ENCODE assay signal across 26 mouse cellular contexts in genomic region chr11:78801094-78801493, GRCm38 (mm10). TPM values are rescaled to one million over a fixed set of nuclear protein-coding genes. Genes with fewer than 3 reads are reported as not detected.
DNase-seq lines count a peak whose midpoint lies in the region; ATAC-seq and TF ChIP-seq lines count a peak whose summit lies in the region.
"Had no signal": no experiment of that assay in that cellular context is flagged by ENCODE, and none has a peak within 500 bp of the region (broad histone marks: within the 10 kb centered on the region; RNA-seq: fewer than 3 reads in every experiment).

No protein-coding gene starts in this region.

- ATAC-seq in liver, embryonic 11.5 days (replicated peaks; ENCODE audit: low FRiP score) = peak; percentile 88
- peak; percentile 86 for ATAC-seq in liver, embryonic 12.5 days
- ATAC-seq in liver, embryonic 16.5 days (ENCODE audit: low read depth) = peak; percentile 80
- ATAC-seq: activated CD4-positive, CD25-positive, alpha-beta regulatory T cell, adult 4 months; CD4-positive, CD25-positive, alpha-beta regulatory T cell, adult 4 months; forebrain, embryonic 14.5 days; hindbrain, embryonic 16.5 days had no signal

- peak overlapping the region; percentile 66 for H3K27ac ChIP-seq in liver, embryonic 11.5 days (ENCODE audit: low read depth, low read length)
- peak overlapping the region; percentile 66 for H3K27ac ChIP-seq in liver, embryonic 12.5 days
- H3K27ac ChIP-seq in liver, embryonic 16.5 days (ENCODE audit: low read length) = peak overlapping the region; percentile 50
- H3K27ac ChIP-seq in kidney, adult 2 months (ENCODE audit: insufficient read depth, low read depth, low read length) = no peak overlapping the region
- H3K27ac ChIP-seq: embryonic facial prominence, embryonic 13.5 days; forebrain, embryonic 10.5 days; heart, embryonic 10.5 days; hindbrain, embryonic 12.5 days had no signal

- H3K9ac ChIP-seq in liver, embryonic 11.5 days (ENCODE audit: low read depth, low read length) = no peak overlapping the region
- no peak overlapping the region for H3K9ac ChIP-seq in liver, embryonic 12.5 days
- H3K9ac ChIP-seq in liver, embryonic 16.5 days (ENCODE audit: low read depth, low read length) = no peak overlapping the region
- H3K9ac ChIP-seq: embryonic facial prominence, embryonic 13.5 days; hindbrain, embryonic 12.5 days had no signal

- H3K27me3 ChIP-seq in liver, embryonic 11.5 days (replicated peaks; ENCODE audit: control insufficient read depth, insufficient read depth, low read length) = no peaks in the 10 kb centered on the region
- no peaks in the 10 kb centered on the region for H3K27me3 ChIP-seq in liver, embryonic 12.5 days (replicated peaks)
- H3K27me3 ChIP-seq in liver, embryonic 16.5 days (ENCODE audit: control insufficient read depth, insufficient read depth, low read depth, low read length) = no peaks in the 10 kb centered on the region
- no peaks in the 10 kb centered on the region for H3K27me3 ChIP-seq in kidney, adult 2 months (replicated peaks; ENCODE audit: control insufficient read depth, insufficient read depth, low read length)
- H3K27me3 ChIP-seq: embryonic facial prominence, embryonic 13.5 days; hindbrain, embryonic 12.5 days had no signal

- no peaks in the 10 kb centered on the region for H3K9me3 ChIP-seq in liver, embryonic 11.5 days (ENCODE audit: control insufficient read depth, low read length)
- no peaks in the 10 kb centered on the region for H3K9me3 ChIP-seq in liver, embryonic 12.5 days (replicated peaks)
- H3K9me3 ChIP-seq in liver, embryonic 16.5 days (replicated peaks; ENCODE audit: control insufficient read depth, low read length) = no peaks in the 10 kb centered on the region
- H3K9me3 ChIP-seq: embryonic facial prominence, embryonic 13.5 days; forebrain, embryonic 10.5 days; G1E; heart, embryonic 10.5 days; hindbrain, embryonic 12.5 days had no signal

- peak overlapping the region; percentile 29 for H3K4me2 ChIP-seq in liver, embryonic 11.5 days
- H3K4me2 ChIP-seq in liver, embryonic 12.5 days = peak overlapping the region; percentile 31
- H3K4me2 ChIP-seq in liver, embryonic 16.5 days (ENCODE audit: low read depth, low read length) = no peak overlapping the region
- H3K4me2 ChIP-seq: embryonic facial prominence, embryonic 13.5 days; hindbrain, embryonic 12.5 days had no signal

- no peak overlapping the region for H3K4me3 ChIP-seq in liver, embryonic 11.5 days (ENCODE audit: low read depth, low read length)
- no peak overlapping the region for H3K4me3 ChIP-seq in liver, embryonic 12.5 days
- no peak overlapping the region for H3K4me3 ChIP-seq in liver, embryonic 16.5 days (ENCODE audit: low read depth, low read length)
- no peak overlapping the region for H3K4me3 ChIP-seq in kidney, adult 2 months (ENCODE audit: insufficient read depth, low read depth, low read length)
- no peak overlapping the region for H3K4me3 ChIP-seq in lung, adult 2 months (replicated peaks; ENCODE audit: extremely low read depth, low read depth, low read length)
- H3K4me3 ChIP-seq: embryonic facial prominence, embryonic 13.5 days; forebrain, embryonic 10.5 days; heart, embryonic 10.5 days; hindbrain, embryonic 12.5 days had no signal

- no peak for DNase-seq in liver, embryonic 11.5 days (ENCODE audit: low spot score)
- no peak for DNase-seq in liver
- DNase-seq in kidney, adult 2 months = no peak
- no peak for DNase-seq in lung, postnatal 25 days (ENCODE audit: low spot score)
- no peak for DNase-seq in kidney, adult 9 months
- no peak for DNase-seq in lung, adult 2 months
- DNase-seq: adrenal gland, postnatal 14 days; B cell, adult 2 months; cerebellum, adult 11-12 months; cerebellum, adult 9-10 months; cerebellum, postnatal 36 days; gastrocnemius, postnatal 10 days; heart, adult 18-20 months; heart, postnatal 10 days; heart, postnatal 4 days had no signal

- TF ChIP-seq POLR2A in kidney, adult 2 months (IDR thresholded peaks at IDR 0.05; ENCODE audit: low read depth, low read length) = no peak
- TF ChIP-seq POLR2A in lung, adult 2 months (IDR thresholded peaks at IDR 0.05; ENCODE audit: borderline replicate concordance, extremely low read depth, low read depth, low read length) = no peak

- no peak for TF ChIP-seq CTCF in kidney, adult 2 months (conservative IDR thresholded peaks at IDR 0.05; ENCODE audit: insufficient read depth, insufficient read length, low read depth, low read length)
- no peak for TF ChIP-seq CTCF in lung, adult 2 months (IDR thresholded peaks at IDR 0.05; ENCODE audit: insufficient read depth, low read length)

- no peaks in the 10 kb centered on the region for H3K36me3 ChIP-seq in liver, embryonic 11.5 days (ENCODE audit: control insufficient read depth, insufficient read depth, low read length)
- no peaks in the 10 kb centered on the region for H3K36me3 ChIP-seq in liver, embryonic 12.5 days
- H3K36me3 ChIP-seq in liver, embryonic 16.5 days (ENCODE audit: control insufficient read depth, insufficient read depth) = no peaks in the 10 kb centered on the region
- no peaks in the 10 kb centered on the region for H3K36me3 ChIP-seq in kidney, adult 2 months (ENCODE audit: control insufficient read depth, insufficient read depth, low read length)
- H3K36me3 ChIP-seq: embryonic facial prominence, embryonic 13.5 days; forebrain, embryonic 10.5 days; G1E; heart, embryonic 10.5 days; hindbrain, embryonic 12.5 days had no signal

- 59% methylated on average over 4 of the region's 4 CpGs for WGBS in liver, embryonic 11.5 days
- 45% methylated on average over 4 of the region's 4 CpGs for WGBS in liver, embryonic 12.5 days (ENCODE audit: insufficient replicate concordance)
- WGBS in liver, embryonic 16.5 days (ENCODE audit: insufficient replicate concordance) = 40% methylated on average over 4 of the region's 4 CpGs
- 93% methylated on average over 4 of the region's 4 CpGs for WGBS in kidney, adult 2 months
- 89% methylated on average over 4 of the region's 4 CpGs for WGBS in lung, adult 2 months

- H3K4me1 ChIP-seq in liver, embryonic 11.5 days (replicated peaks; ENCODE audit: control insufficient read depth, insufficient read depth, low read length) = peaks cover 24% of the 10 kb centered on the region
- H3K4me1 ChIP-seq in liver, embryonic 12.5 days = peaks cover 49% of the 10 kb centered on the region
- peaks cover 13% of the 10 kb centered on the region for H3K4me1 ChIP-seq in liver, embryonic 16.5 days (ENCODE audit: control insufficient read depth, low read depth, low read length)
- no peaks in the 10 kb centered on the region for H3K4me1 ChIP-seq in kidney, adult 2 months (ENCODE audit: control insufficient read depth, insufficient read depth, low read length)
- 0 out of 2 replicates have a peak, but pooled peaks cover 3% of the 10 kb centered on the region for H3K4me1 ChIP-seq in lung, adult 2 months (ENCODE audit: control insufficient read depth, insufficient read depth, low read length)

RNA-seq across cellular contexts. Expression of gene Lyrm9, which starts 25.3 kb away (rescaled TPM):
- polyA plus RNA-seq in liver, embryonic 11.5 days (2014; fragmentation: Nextera tagmentation; extraction: Ambion mirVana) = 28.7 and 31.0 TPM in 2 replicates
- 22.5 and 28.1 TPM in 2 replicates for polyA plus RNA-seq in liver, embryonic 12.5 days (2016; fragmentation: Nextera tagmentation; extraction: Ambion mirVana)
- polyA plus RNA-seq in liver, embryonic 16.5 days (2015; fragmentation: Nextera tagmentation; extraction: Ambion mirVana) = 11.8 and 13.5 TPM in 2 replicates
- 22.4 and 24.9 TPM in 2 replicates for polyA plus RNA-seq in kidney, adult 2 months (2012; rRNA removed)
- polyA plus RNA-seq in lung, adult 2 months (2012; rRNA removed) = 7.6 and 15.3 TPM in 2 replicates

RNA-seq across cellular contexts. Expression of gene Ccnq, which starts 49.6 kb away (rescaled TPM):
- 47.9 and 52.3 TPM in 2 replicates for polyA plus RNA-seq in liver, embryonic 11.5 days (2014; fragmentation: Nextera tagmentation; extraction: Ambion mirVana)
- polyA plus RNA-seq in liver, embryonic 12.5 days (2016; fragmentation: Nextera tagmentation; extraction: Ambion mirVana) = 30.3 and 32.4 TPM in 2 replicates
- polyA plus RNA-seq in liver, embryonic 16.5 days (2015; fragmentation: Nextera tagmentation; extraction: Ambion mirVana) = 13.1 and 15.1 TPM in 2 replicates
- polyA plus RNA-seq in kidney, adult 2 months (2012; rRNA removed) = 56.9 and 60.1 TPM in 2 replicates
- polyA plus RNA-seq in lung, adult 2 months (2012; rRNA removed) = 36.7 and 48.2 TPM in 2 replicates
